Mouse (Mus musculus) CD4-positive, CD25-positive, alpha-beta regulatory T cell, adult 4 months (primary cell): ENCODE results near the gene Bhlhe41. TPM values are rescaled to one million over a fixed set of nuclear protein-coding genes. Genes with fewer than 3 reads are reported as not detected.
A peak's percentile ranks its signal among the peaks of the same experiment; 100 is the strongest.

ENCODE experiments used
- ATAC-seq: one replicate; pipeline ENCODE4 v1.8.0; 2017
- polyA plus RNA-seq, 2 experiments: library from polyadenylated mRNA; unstranded; fragments of 100-300 nt; shearing (Covaris generic); gene quantifications; one replicate each; pipeline ENCODE4 v1.2.1; 2017

Bhlhe41 gene
- polyA plus RNA-seq, 2 experiments from 2014 or later: 0.22 to 0.26 TPM

GRCm38 (mm10) chr6:145870991-145871390, 5.6 kb upstream of the Bhlhe41 start:
- ATAC-seq: no peak

- no peak for ATAC-seq
These were observed 1.8 kb upstream of the Bhlhe41 start for GRCm38 (mm10) chr6:145867111-145867510.

- ATAC-seq: peak; percentile 37
These were observed 811 bp upstream of the Bhlhe41 start for GRCm38 (mm10) chr6:145865886-145866851.

GRCm38 (mm10) chr6:145864171-145864570, 1.2 kb downstream of the Bhlhe41 start:
- ATAC-seq: no peak

GRCm38 (mm10) chr6:145863065-145863971, 2.0 kb downstream of the Bhlhe41 start:
- ATAC-seq: no peak

- no peak for ATAC-seq
These were observed 2.7 kb downstream of the Bhlhe41 start for GRCm38 (mm10) chr6:145862739-145863064.

GRCm38 (mm10) chr6:145862321-145862720, 3.0 kb downstream of the Bhlhe41 start:
- ATAC-seq: no peak

- no peak for ATAC-seq
These were observed 3.7 kb downstream of the Bhlhe41 start for GRCm38 (mm10) chr6:145861462-145862227.

GRCm38 (mm10) chr6:145860350-145860749, 5.0 kb downstream of the Bhlhe41 start:
- peak; percentile 25 for ATAC-seq

GRCm38 (mm10) chr6:145858414-145858813, 6.9 kb downstream of the Bhlhe41 start:
- no peak for ATAC-seq

- no peak for ATAC-seq
These were observed 7.9 kb downstream of the Bhlhe41 start for GRCm38 (mm10) chr6:145857428-145857827.

- ATAC-seq: peak; percentile 80
These were observed 9.4 kb downstream of the Bhlhe41 start for GRCm38 (mm10) chr6:145855720-145856551.

- ATAC-seq: no peak
These were observed 10.6 kb downstream of the Bhlhe41 start for GRCm38 (mm10) chr6:145854756-145855155.

GRCm38 (mm10) chr6:145853356-145854079, 11.8 kb downstream of the Bhlhe41 start:
- ATAC-seq: peak; percentile 18

GRCm38 (mm10) chr6:145852708-145853107, 12.7 kb downstream of the Bhlhe41 start:
- ATAC-seq: no peak

GRCm38 (mm10) chr6:145851956-145852355, 13.4 kb downstream of the Bhlhe41 start:
- ATAC-seq: no peak

GRCm38 (mm10) chr6:145850789-145851188, 14.6 kb downstream of the Bhlhe41 start:
- no peak for ATAC-seq

- ATAC-seq: no peak
These were observed 17.7 kb downstream of the Bhlhe41 start for GRCm38 (mm10) chr6:145847661-145848060.

- no peak for ATAC-seq
These were observed 18.4 kb downstream of the Bhlhe41 start for GRCm38 (mm10) chr6:145846948-145847347.

GRCm38 (mm10) chr6:145846076-145846475, 19.3 kb downstream of the Bhlhe41 start:
- no peak for ATAC-seq

GRCm38 (mm10) chr6:145845611-145846010, 19.7 kb downstream of the Bhlhe41 start:
- no peak for ATAC-seq
